Comparison of ENCODE assay signal across 10 mouse cellular contexts in genomic region chr13:38625492-38626228, GRCm38 (mm10). TPM values are rescaled to one million over a fixed set of nuclear protein-coding genes. Genes with fewer than 3 reads are reported as not detected.
DNase-seq lines count a peak whose midpoint lies in the region; ATAC-seq lines count a peak whose summit lies in the region.
"Had no signal": no experiment of that assay in that cellular context is flagged by ENCODE, and none has a peak within 500 bp of the region (broad histone marks: within the 10 kb centered on the region; RNA-seq: fewer than 3 reads in every experiment).

No protein-coding gene starts in this region.

- ATAC-seq in liver, embryonic 12.5 days = no peak

- peaks cover 11% of the 10 kb centered on the region; the same call in 1 of the 2 replicates for H3K4me1 ChIP-seq in liver, embryonic 12.5 days
- H3K4me1 ChIP-seq: embryonic facial prominence, embryonic 12.5 days; stomach, embryonic 15.5 days had no signal

- 35% methylated on average over 5 of the region's 5 CpGs for WGBS in liver, embryonic 12.5 days (ENCODE audit: insufficient replicate concordance)

- H3K4me3 ChIP-seq in liver, embryonic 12.5 days = no peak overlapping the region
- H3K4me3 ChIP-seq: embryonic facial prominence, embryonic 12.5 days; stomach, embryonic 15.5 days had no signal

- no peaks in the 10 kb centered on the region for H3K9me3 ChIP-seq in liver, embryonic 12.5 days (replicated peaks)
- H3K9me3 ChIP-seq: embryonic facial prominence, embryonic 12.5 days; stomach, embryonic 15.5 days had no signal

- peaks cover 33% of the 10 kb centered on the region for H3K36me3 ChIP-seq in liver, embryonic 12.5 days
- H3K36me3 ChIP-seq: stomach, embryonic 15.5 days had no signal

- H3K9ac ChIP-seq in liver, embryonic 12.5 days = no peak overlapping the region
- H3K9ac ChIP-seq: embryonic facial prominence, embryonic 12.5 days; stomach, embryonic 15.5 days had no signal

- H3K4me2 ChIP-seq in liver, embryonic 12.5 days = no peak overlapping the region
- H3K4me2 ChIP-seq: embryonic facial prominence, embryonic 12.5 days; stomach, embryonic 15.5 days had no signal

- no peaks in the 10 kb centered on the region for H3K27me3 ChIP-seq in liver, embryonic 12.5 days (replicated peaks)
- H3K27me3 ChIP-seq: embryonic facial prominence, embryonic 12.5 days; stomach, embryonic 15.5 days had no signal

- no peak overlapping the region for H3K27ac ChIP-seq in liver, embryonic 12.5 days
- H3K27ac ChIP-seq: embryonic facial prominence, embryonic 12.5 days; stomach, embryonic 15.5 days had no signal

- peak; percentile 57 to 90 for DNase-seq in adrenal gland, adult (ENCODE audit: inconsistent age in 2 of 2, low spot score in 1 of 2)
- DNase-seq in adrenal gland, postnatal 4 days (ENCODE audit: low spot score in 2 of 2) = no peak
- peak; percentile 48 for DNase-seq in liver
- peak; percentile 63 for DNase-seq in embryo, embryonic 10.5 days (ENCODE audit: low spot score)
- DNase-seq in kidney, postnatal 25 days = peak; percentile 49 to 55
- peak; percentile 40 for DNase-seq in retina, postnatal 1 day
- no peak for DNase-seq in thymus, postnatal 14 days

RNA-seq across cellular contexts. Expression of gene Bloc1s5, which starts 9.2 kb away (rescaled TPM):
- total RNA-seq in adrenal gland, postnatal 4 days (2021) = 10 to 100 TPM; 22.3 to 23.9 TPM
- polyA plus RNA-seq in liver, embryonic 12.5 days (2016; fragmentation: Nextera tagmentation; extraction: Ambion mirVana) = 16.0 and 16.4 TPM in 2 replicates

RNA-seq across cellular contexts. Expression of gene Eef1e1, which starts 33.2 kb away (rescaled TPM):
- total RNA-seq in adrenal gland, postnatal 4 days (2021) = 10 to 100 TPM; 34.5 to 35.4 TPM
- 62.0 and 62.2 TPM in 2 replicates for polyA plus RNA-seq in liver, embryonic 12.5 days (2016; fragmentation: Nextera tagmentation; extraction: Ambion mirVana)

Comparison
In these comparisons a context has a peak if more than half of its experiments do, and no peak if none do; other contexts are left out.
1. DNase-seq: peak in adrenal gland, adult (2 of 2), liver (single experiment), embryo, embryonic 10.5 days (single experiment), kidney, postnatal 25 days (2 of 2) and retina, postnatal 1 day (single experiment); none in adrenal gland, postnatal 4 days (0 of 2) and thymus, postnatal 14 days (single experiment).